Mouse (Mus musculus): Measurements from ENCODE around the gene Ppp1r13b. TPM values are rescaled to one million over a fixed set of nuclear protein-coding genes. Genes with fewer than 3 reads are reported as not detected.

Gene Ppp1r13b
- total RNA-seq, 2 experiments from 2014 or later = 4.7 to 11.2 TPM

GRCm38 (mm10) chr12:111923117-111923516, 15.2 kb upstream of the Ppp1r13b start:
- no peak for ATAC-seq (replicated peaks; ENCODE audit: poor library complexity, severe bottlenecking)

- peak; percentile 56 for ATAC-seq (replicated peaks; ENCODE audit: poor library complexity, severe bottlenecking)
Measured at GRCm38 (mm10) chr12:111920046-111920445, 12.1 kb upstream of the Ppp1r13b start.

GRCm38 (mm10) chr12:111916514-111917217, 8.8 kb upstream of the Ppp1r13b start:
- ATAC-seq (replicated peaks; ENCODE audit: poor library complexity, severe bottlenecking) = no peak

- ATAC-seq (replicated peaks; ENCODE audit: poor library complexity, severe bottlenecking) = no peak
Measured at GRCm38 (mm10) chr12:111915781-111916180, 7.9 kb upstream of the Ppp1r13b start.

- peak; percentile 53 for ATAC-seq (replicated peaks; ENCODE audit: poor library complexity, severe bottlenecking)
Measured at GRCm38 (mm10) chr12:111914031-111914430, 6.1 kb upstream of the Ppp1r13b start.

- no peak for ATAC-seq (replicated peaks; ENCODE audit: poor library complexity, severe bottlenecking)
Measured at GRCm38 (mm10) chr12:111912802-111913201, 4.9 kb upstream of the Ppp1r13b start.

- no peak for ATAC-seq (replicated peaks; ENCODE audit: poor library complexity, severe bottlenecking)
Measured at GRCm38 (mm10) chr12:111911796-111912195, 3.9 kb upstream of the Ppp1r13b start.

GRCm38 (mm10) chr12:111911171-111911760, 3.4 kb upstream of the Ppp1r13b start:
- ATAC-seq (replicated peaks; ENCODE audit: poor library complexity, severe bottlenecking) = no peak

GRCm38 (mm10) chr12:111908997-111909550, 1.2 kb upstream of the Ppp1r13b start:
- ATAC-seq (replicated peaks; ENCODE audit: poor library complexity, severe bottlenecking) = no peak

GRCm38 (mm10) chr12:111907421-111907891, 454 bp downstream of the Ppp1r13b start:
- ATAC-seq (replicated peaks; ENCODE audit: poor library complexity, severe bottlenecking) = peak; percentile 40

- no peak for ATAC-seq (replicated peaks; ENCODE audit: poor library complexity, severe bottlenecking)
Measured at GRCm38 (mm10) chr12:111906309-111906875, 1.5 kb downstream of the Ppp1r13b start.

- no peak for ATAC-seq (replicated peaks; ENCODE audit: poor library complexity, severe bottlenecking)
Measured at GRCm38 (mm10) chr12:111902488-111902887, 5.4 kb downstream of the Ppp1r13b start.

GRCm38 (mm10) chr12:111901105-111901875, 6.6 kb downstream of the Ppp1r13b start:
- peak; percentile 56 for ATAC-seq (replicated peaks; ENCODE audit: poor library complexity, severe bottlenecking)

GRCm38 (mm10) chr12:111899646-111900045, 8.3 kb downstream of the Ppp1r13b start:
- no peak for ATAC-seq (replicated peaks; ENCODE audit: poor library complexity, severe bottlenecking)

- ATAC-seq (replicated peaks; ENCODE audit: poor library complexity, severe bottlenecking) = no peak
Measured at GRCm38 (mm10) chr12:111898686-111899085, 9.2 kb downstream of the Ppp1r13b start.

- ATAC-seq (replicated peaks; ENCODE audit: poor library complexity, severe bottlenecking) = peak; percentile 73
Measured at GRCm38 (mm10) chr12:111896908-111897661, 10.8 kb downstream of the Ppp1r13b start.

GRCm38 (mm10) chr12:111894082-111894481, 13.8 kb downstream of the Ppp1r13b start:
- no peak for ATAC-seq (replicated peaks; ENCODE audit: poor library complexity, severe bottlenecking)

GRCm38 (mm10) chr12:111892981-111893380, 14.9 kb downstream of the Ppp1r13b start:
- ATAC-seq (replicated peaks; ENCODE audit: poor library complexity, severe bottlenecking) = no peak

- ATAC-seq (replicated peaks; ENCODE audit: poor library complexity, severe bottlenecking) = no peak
Measured at GRCm38 (mm10) chr12:111891800-111892199, 16.1 kb downstream of the Ppp1r13b start.

- ATAC-seq (replicated peaks; ENCODE audit: poor library complexity, severe bottlenecking) = peak; percentile 88
Measured at GRCm38 (mm10) chr12:111889251-111889650, 18.7 kb downstream of the Ppp1r13b start.

Data from granulocyte monocyte progenitor cell, adult 5-6 weeks (primary cell).